Comparison of ENCODE assay signal across 13 mouse cellular contexts in genomic region chr1:162015247-162015862, GRCm38 (mm10). TPM values are rescaled to one million over a fixed set of nuclear protein-coding genes. Genes with fewer than 3 reads are reported as not detected.
A peak's percentile ranks its signal among the peaks of the same experiment; 100 is the strongest.
DNase-seq lines count a peak whose midpoint lies in the region; ATAC-seq and TF ChIP-seq lines count a peak whose summit lies in the region.
"Had no signal": no experiment of that assay in that cellular context is flagged by ENCODE, and none has a peak within 500 bp of the region (broad histone marks: within the 10 kb centered on the region; RNA-seq: fewer than 3 reads in every experiment).

No protein-coding gene starts in this region.

- no peak for TF ChIP-seq CTCF in hindbrain, postnatal 0 days (IDR thresholded peaks at IDR 0.05; ENCODE audit: low read depth)
- TF ChIP-seq CTCF in embryonic fibroblast, embryonic 13.5 days (IDR thresholded peaks at IDR 0.05; ENCODE audit: borderline replicate concordance, insufficient read depth, low read length), result no peak

- no peak for DNase-seq in hindbrain, postnatal 0 days (ENCODE audit: low spot score)
- no peak for DNase-seq in neural tube, embryonic 11.5 days (ENCODE audit: low spot score)
- DNase-seq in gastrocnemius, postnatal 36 days, result no peak
- DNase-seq: cerebellum, adult 11-12 months; gastrocnemius, adult 2 months; liver, embryonic 13.5 days had no signal

- H3K4me2 ChIP-seq in hindbrain, embryonic 12.5 days (replicated peaks), result no peak overlapping the region
- H3K4me2 ChIP-seq in hindbrain, postnatal 0 days (ENCODE audit: low read depth, low read length), result no peak overlapping the region
- H3K4me2 ChIP-seq in neural tube, embryonic 11.5 days (ENCODE audit: low read depth), result no peak overlapping the region
- no peak overlapping the region for H3K4me2 ChIP-seq in neural tube, embryonic 15.5 days
- H3K4me2 ChIP-seq: liver, embryonic 13.5 days; midbrain, embryonic 13.5 days had no signal

- H3K36me3 ChIP-seq in hindbrain, embryonic 12.5 days, result 0 out of 2 replicates have a peak, but pooled peaks cover 4% of the 10 kb centered on the region
- H3K36me3 ChIP-seq in hindbrain, postnatal 0 days (ENCODE audit: insufficient read depth, low read length), result peaks cover 2% of the 10 kb centered on the region; the same call in 1 of the 2 replicates
- H3K36me3 ChIP-seq in neural tube, embryonic 11.5 days (ENCODE audit: control insufficient read depth, insufficient read depth, low read length), result no peaks in the 10 kb centered on the region
- H3K36me3 ChIP-seq in neural tube, embryonic 15.5 days, result peaks cover 6% of the 10 kb centered on the region
- H3K36me3 ChIP-seq: liver, embryonic 13.5 days had no signal

- peak overlapping the region; percentile 73; the same call in 1 of the 2 replicates for H3K27ac ChIP-seq in hindbrain, embryonic 12.5 days
- H3K27ac ChIP-seq in hindbrain, postnatal 0 days, result no peak overlapping the region
- peak overlapping the region; percentile 72 for H3K27ac ChIP-seq in neural tube, embryonic 11.5 days (ENCODE audit: low read depth, low read length)
- H3K27ac ChIP-seq in neural tube, embryonic 15.5 days (replicated peaks), result no peak overlapping the region
- peak overlapping the region; percentile 100 for H3K27ac ChIP-seq in embryonic fibroblast, embryonic 13.5 days (ENCODE audit: insufficient read depth, low read length)
- H3K27ac ChIP-seq: gastrocnemius, adult 2 months; liver, embryonic 13.5 days; midbrain, embryonic 13.5 days had no signal

- H3K4me3 ChIP-seq in hindbrain, embryonic 12.5 days, result no peak overlapping the region
- H3K4me3 ChIP-seq in hindbrain, postnatal 0 days (ENCODE audit: low read length), result no peak overlapping the region
- no peak overlapping the region for H3K4me3 ChIP-seq in neural tube, embryonic 11.5 days (ENCODE audit: low read depth, low read length)
- H3K4me3 ChIP-seq in neural tube, embryonic 15.5 days (replicated peaks), result no peak overlapping the region
- H3K4me3 ChIP-seq in embryonic fibroblast, embryonic 13.5 days (ENCODE audit: insufficient read depth, low read length), result no peak overlapping the region
- H3K4me3 ChIP-seq: gastrocnemius, adult 2 months; liver, embryonic 13.5 days; midbrain, embryonic 13.5 days had no signal

- 56% methylated on average over 8 of the region's 8 CpGs for WGBS in hindbrain, embryonic 12.5 days
- 61% methylated on average over 8 of the region's 8 CpGs for WGBS in hindbrain, postnatal 0 days
- WGBS in neural tube, embryonic 11.5 days, result 59% methylated on average over 8 of the region's 8 CpGs
- 65% methylated on average over 8 of the region's 8 CpGs for WGBS in neural tube, embryonic 15.5 days

- TF ChIP-seq POLR2A in embryonic fibroblast, embryonic 13.5 days (IDR thresholded peaks at IDR 0.05; ENCODE audit: low read depth, low read length), result no peak

- H3K4me1 ChIP-seq in hindbrain, embryonic 12.5 days, result peaks cover 10% of the 10 kb centered on the region; the same call in 1 of the 2 replicates
- H3K4me1 ChIP-seq in hindbrain, postnatal 0 days (ENCODE audit: insufficient read depth, low read length), result no peaks in the 10 kb centered on the region
- peaks cover 4% of the 10 kb centered on the region; the same call in 1 of the 2 replicates for H3K4me1 ChIP-seq in neural tube, embryonic 11.5 days (ENCODE audit: control insufficient read depth, insufficient read depth, low read length)
- H3K4me1 ChIP-seq in neural tube, embryonic 15.5 days, result no peaks in the 10 kb centered on the region
- H3K4me1 ChIP-seq in embryonic fibroblast, embryonic 13.5 days (ENCODE audit: control insufficient read depth, insufficient read depth, low read length), result peaks cover 36% of the 10 kb centered on the region

- no peaks in the 10 kb centered on the region for H3K9me3 ChIP-seq in hindbrain, embryonic 12.5 days (replicated peaks)
- no peaks in the 10 kb centered on the region for H3K9me3 ChIP-seq in hindbrain, postnatal 0 days (ENCODE audit: low read length)
- H3K9me3 ChIP-seq in neural tube, embryonic 11.5 days (ENCODE audit: control insufficient read depth, low read length), result no peaks in the 10 kb centered on the region
- no peaks in the 10 kb centered on the region for H3K9me3 ChIP-seq in neural tube, embryonic 15.5 days (replicated peaks)
- H3K9me3 ChIP-seq: liver, embryonic 13.5 days; midbrain, embryonic 13.5 days had no signal

- no peak for ATAC-seq in hindbrain, embryonic 12.5 days (ENCODE audit: low FRiP score)
- no peak for ATAC-seq in hindbrain, postnatal 0 days
- no peak for ATAC-seq in neural tube, embryonic 11.5 days (ENCODE audit: insufficient read depth, low FRiP score, low TSS enrichment)
- no peak for ATAC-seq in neural tube, embryonic 15.5 days (ENCODE audit: low FRiP score)
- no peak for ATAC-seq in megakaryocyte progenitor cell, adult 5-6 weeks (replicated peaks; ENCODE audit: poor library complexity)
- ATAC-seq: hindbrain, embryonic 16.5 days; midbrain, embryonic 13.5 days had no signal

- H3K27me3 ChIP-seq in hindbrain, embryonic 12.5 days, result no peaks in the 10 kb centered on the region
- H3K27me3 ChIP-seq in hindbrain, postnatal 0 days (ENCODE audit: insufficient read depth, low read length), result no peaks in the 10 kb centered on the region
- no peaks in the 10 kb centered on the region for H3K27me3 ChIP-seq in neural tube, embryonic 11.5 days (ENCODE audit: control insufficient read depth, insufficient read depth, low read length)
- H3K27me3 ChIP-seq in neural tube, embryonic 15.5 days (replicated peaks), result no peaks in the 10 kb centered on the region
- H3K27me3 ChIP-seq: liver, embryonic 13.5 days; midbrain, embryonic 13.5 days had no signal

- H3K9ac ChIP-seq in hindbrain, embryonic 12.5 days, result no peak overlapping the region
- H3K9ac ChIP-seq in hindbrain, postnatal 0 days (replicated peaks; ENCODE audit: low read length), result no peak overlapping the region
- H3K9ac ChIP-seq in neural tube, embryonic 11.5 days (ENCODE audit: low read length), result no peak overlapping the region
- no peak overlapping the region for H3K9ac ChIP-seq in neural tube, embryonic 15.5 days (replicated peaks)
- H3K9ac ChIP-seq: liver, embryonic 13.5 days; midbrain, embryonic 13.5 days had no signal

- intact Hi-C loops in gastrocnemius, postnatal 36 days (cut with DNase I), result no loop called here

RNA-seq across cellular contexts. Expression of gene 4930558K02Rik, which starts 35.9 kb away (rescaled TPM):
- polyA plus RNA-seq in hindbrain, embryonic 12.5 days (2016; fragmentation: Nextera tagmentation; extraction: Ambion mirVana), result not detected in 2 replicates
- total RNA-seq in hindbrain, postnatal 0 days (2014; rRNA removed), result not detected in 2 replicates
- polyA plus RNA-seq in hindbrain, postnatal 0 days (2015; fragmentation: Nextera tagmentation; extraction: Ambion mirVana), result 0.19 and 0.35 TPM in 2 replicates
- polyA plus RNA-seq in neural tube, embryonic 11.5 days (2014; fragmentation: Nextera tagmentation; extraction: Ambion mirVana), result not detected in 2 replicates
- 0.20 and 0.24 TPM in 2 replicates for polyA plus RNA-seq in neural tube, embryonic 15.5 days (2015; fragmentation: Nextera tagmentation; extraction: Ambion mirVana)
- not detected in 2 replicates for polyA plus RNA-seq in embryonic fibroblast, embryonic 13.5 days (2011; ENCODE audit: insufficient read length, low read depth, missing spikeins)
- total RNA-seq in megakaryocyte progenitor cell, adult 5-6 weeks (2015), result 0.39 TPM in 1 of 2 replicates, not detected in the other
- not detected in 2 replicates for total RNA-seq in megakaryocyte progenitor cell, adult 5-6 weeks (2017)
- total RNA-seq in gastrocnemius, postnatal 36 days (2021), result not detected
- total RNA-seq: gastrocnemius, adult 2 months; neutrophil, adult 5-6 weeks had no signal
- polyA plus RNA-seq: liver, embryonic 13.5 days; midbrain, embryonic 13.5 days had no signal

RNA-seq across cellular contexts. Expression of gene Pigc, which starts 46.4 kb away (rescaled TPM):
- 35.4 and 36.6 TPM in 2 replicates for polyA plus RNA-seq in hindbrain, embryonic 12.5 days (2016; fragmentation: Nextera tagmentation; extraction: Ambion mirVana)
- 8.4 and 12.6 TPM in 2 replicates for total RNA-seq in hindbrain, postnatal 0 days (2014; rRNA removed)
- 24.1 and 26.1 TPM in 2 replicates for polyA plus RNA-seq in hindbrain, postnatal 0 days (2015; fragmentation: Nextera tagmentation; extraction: Ambion mirVana)
- 34.7 and 38.4 TPM in 2 replicates for polyA plus RNA-seq in neural tube, embryonic 11.5 days (2014; fragmentation: Nextera tagmentation; extraction: Ambion mirVana)
- 33.8 and 35.5 TPM in 2 replicates for polyA plus RNA-seq in neural tube, embryonic 15.5 days (2015; fragmentation: Nextera tagmentation; extraction: Ambion mirVana)
- 31.0 and 38.6 TPM in 2 replicates for polyA plus RNA-seq in embryonic fibroblast, embryonic 13.5 days (2011; ENCODE audit: insufficient read length, low read depth, missing spikeins)
- 11.9 and 13.7 TPM in 2 replicates for total RNA-seq in megakaryocyte progenitor cell, adult 5-6 weeks (2015)
- 17.4 and 20.1 TPM in 2 replicates for total RNA-seq in megakaryocyte progenitor cell, adult 5-6 weeks (2017)
- 10 to 100 TPM; 15.0 TPM for total RNA-seq in gastrocnemius, postnatal 36 days (2021)

Comparison
In these comparisons a context has a peak if more than half of its experiments do, and no peak if none do; other contexts are left out.
1. H3K27ac ChIP-seq: peak in hindbrain, embryonic 12.5 days (single experiment), neural tube, embryonic 11.5 days (single experiment) and embryonic fibroblast, embryonic 13.5 days (single experiment); none in hindbrain, postnatal 0 days (single experiment) and neural tube, embryonic 15.5 days (single experiment).